Mouse (Mus musculus) retina, postnatal 7 days (tissue): ENCODE measurements around the gene Tbc1d9b.

ENCODE experiments used
- DNase-seq: peaks from one replicate; pipeline ENCODE4 v3.0.0-alpha.2; 2012; ENCODE audit warnings: low read depth, low spot score

The Tbc1d9b gene

DNA sequence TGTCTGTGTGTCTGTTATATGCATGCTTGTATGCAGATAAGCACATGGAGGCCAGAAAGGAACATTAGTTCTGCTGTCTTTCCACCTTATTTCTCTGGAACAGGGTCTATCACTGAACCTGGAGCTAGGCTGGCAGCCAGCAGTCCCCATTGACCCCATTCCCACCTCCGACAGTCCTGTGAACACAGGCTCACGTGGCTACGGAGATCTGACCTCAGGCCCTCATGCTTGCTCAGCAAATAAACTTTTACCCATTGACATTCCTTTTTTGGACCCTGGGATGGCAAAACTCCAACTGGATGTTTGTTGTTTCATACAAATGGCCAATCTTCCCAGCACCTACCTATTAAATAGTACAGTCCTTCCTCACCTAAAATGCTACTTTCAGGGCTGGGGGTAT, 45.2 kb downstream of the Tbc1d9b start:
- DNase-seq: no peak

DNA sequence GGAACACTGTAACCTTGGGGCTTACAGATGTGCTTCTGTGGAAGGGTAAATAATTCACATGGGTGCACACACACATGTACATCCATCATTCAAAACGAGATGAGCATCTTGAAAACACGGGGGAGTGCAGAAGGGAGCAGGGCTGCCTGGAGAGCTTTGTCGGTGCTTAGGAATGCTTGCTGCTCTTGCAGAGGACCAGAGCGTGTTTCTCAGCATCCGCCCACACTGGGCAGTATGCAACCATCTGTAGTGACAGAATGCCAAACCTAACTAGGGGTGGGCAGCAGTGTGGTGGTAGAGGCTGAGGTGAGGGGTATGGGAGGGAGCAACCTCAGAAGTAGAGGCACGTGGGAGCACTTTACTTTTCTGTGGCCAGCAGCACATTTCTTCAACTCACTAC, 45.9 kb downstream of the Tbc1d9b start:
- DNase-seq: no peak

DNA sequence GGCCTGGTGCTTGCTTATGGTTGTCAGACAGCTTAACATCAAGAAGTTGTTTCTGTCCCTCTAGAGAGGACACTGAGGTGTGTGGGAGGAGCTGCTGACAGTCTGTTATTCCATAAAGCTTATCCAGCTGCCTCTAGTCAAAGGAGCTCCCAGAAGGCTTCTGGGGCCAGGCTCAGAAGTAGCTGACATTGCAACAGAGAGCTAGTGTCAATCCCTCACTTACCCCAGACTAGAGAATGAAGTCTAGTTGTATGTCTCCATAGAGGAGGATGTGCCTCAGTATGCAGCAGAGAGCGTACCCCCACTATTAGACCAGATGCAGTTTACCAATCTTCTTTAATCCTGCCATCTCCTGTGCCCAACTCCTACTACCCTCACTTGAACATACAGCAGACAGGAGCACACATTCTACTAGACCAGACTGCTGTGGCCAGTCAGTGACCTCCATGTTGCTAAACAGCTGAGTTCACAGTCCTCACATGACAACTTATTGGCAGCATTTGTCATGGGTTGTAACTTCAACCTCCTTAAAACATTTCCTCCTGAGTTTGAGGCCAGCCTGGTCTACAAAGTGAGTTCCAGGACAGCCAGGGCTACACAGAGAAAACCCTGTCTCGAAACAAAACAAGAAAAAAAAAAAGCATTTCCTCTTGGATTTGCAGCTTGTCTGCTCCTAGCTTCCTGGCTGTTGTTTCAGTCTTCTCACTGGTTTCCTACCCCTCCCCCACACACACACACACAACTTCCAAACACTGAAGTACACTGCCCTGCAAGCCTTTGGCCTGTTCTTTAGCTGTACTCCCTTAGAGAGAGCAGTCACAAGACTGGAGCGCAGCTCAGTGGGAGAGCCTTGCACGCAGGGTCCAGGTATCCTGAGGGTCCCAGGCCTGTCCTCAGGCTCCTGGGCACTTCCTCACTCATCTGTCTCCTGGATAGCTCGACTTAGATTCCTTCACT, 47.6 kb downstream of the Tbc1d9b start:
- DNase-seq: no peak

DNA sequence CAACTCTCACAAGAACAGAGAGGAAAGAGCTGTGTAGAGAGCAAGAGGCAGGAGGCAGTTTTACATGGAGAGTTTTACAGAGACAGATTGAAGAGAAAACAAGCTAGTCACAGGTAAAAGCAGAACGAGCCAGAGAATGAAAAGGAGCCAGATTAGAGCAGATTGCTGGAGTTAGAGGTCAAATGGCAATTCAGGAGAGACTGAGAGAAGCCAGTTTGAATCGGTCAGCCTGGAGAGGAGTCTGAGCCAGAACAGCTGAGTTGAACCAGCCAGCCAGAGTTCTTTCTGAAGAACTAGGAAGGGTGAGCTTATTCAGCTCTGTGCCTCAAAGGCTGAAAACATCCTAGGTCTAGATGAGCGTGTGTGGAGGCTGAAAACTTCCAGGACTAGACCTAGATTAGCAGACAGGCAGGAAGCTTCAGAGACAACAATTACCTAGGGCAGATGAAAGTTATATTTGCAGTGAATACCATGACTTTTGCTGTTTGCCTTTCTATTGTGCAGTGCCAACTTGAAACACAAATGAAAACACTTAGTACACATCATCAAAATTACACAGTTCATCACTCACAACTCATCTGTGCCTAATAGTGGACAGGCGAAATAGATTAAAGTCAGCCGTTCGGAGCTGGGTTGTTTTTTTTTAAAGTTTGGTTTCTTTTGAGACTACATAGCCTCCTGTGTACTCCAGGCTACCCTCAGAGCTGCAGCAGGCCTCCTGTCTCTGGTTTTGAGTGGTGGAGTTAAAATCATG, 49.5 kb downstream of the Tbc1d9b start:
- DNase-seq: no peak

DNA sequence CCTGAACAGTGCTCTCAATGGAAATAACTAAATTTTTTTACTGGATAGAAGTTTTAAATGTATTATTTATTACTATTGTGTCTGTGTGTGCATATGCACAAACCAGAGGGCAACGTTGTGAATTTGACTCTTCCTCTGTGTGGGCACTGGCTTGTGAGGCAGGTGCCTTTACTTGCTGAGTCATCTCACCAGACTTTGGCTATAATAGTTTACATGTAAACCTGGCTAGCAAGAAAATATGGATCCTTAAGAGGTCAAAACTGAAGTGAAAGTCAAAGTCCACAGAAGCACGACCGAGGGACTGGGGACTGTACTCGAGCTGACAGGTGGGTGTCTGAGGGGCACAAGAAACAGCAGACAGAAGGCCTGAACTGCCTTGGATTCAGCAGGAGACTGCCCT, 51.5 kb downstream of the Tbc1d9b start:
- no peak for DNase-seq

DNA sequence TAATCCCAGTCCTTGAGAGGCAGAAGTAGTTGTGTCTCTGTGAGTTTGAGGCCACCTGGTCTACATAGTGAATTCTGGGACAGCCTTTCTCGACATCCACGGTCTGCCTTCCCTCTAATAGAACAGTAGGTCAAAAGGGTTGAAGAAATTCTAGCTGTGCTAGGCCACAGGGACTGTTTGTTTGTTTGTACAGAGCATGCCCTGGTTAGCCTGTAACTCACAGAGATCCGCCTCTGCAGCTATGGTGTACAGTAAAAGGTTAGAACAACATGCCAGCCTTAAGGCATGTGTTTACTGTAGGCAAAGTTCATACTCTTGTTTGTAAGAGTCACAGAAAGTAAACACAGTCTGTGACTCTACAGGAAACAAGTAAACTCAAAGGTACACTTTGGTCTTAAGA, 53.6 kb downstream of the Tbc1d9b start:
- DNase-seq: no peak

DNA sequence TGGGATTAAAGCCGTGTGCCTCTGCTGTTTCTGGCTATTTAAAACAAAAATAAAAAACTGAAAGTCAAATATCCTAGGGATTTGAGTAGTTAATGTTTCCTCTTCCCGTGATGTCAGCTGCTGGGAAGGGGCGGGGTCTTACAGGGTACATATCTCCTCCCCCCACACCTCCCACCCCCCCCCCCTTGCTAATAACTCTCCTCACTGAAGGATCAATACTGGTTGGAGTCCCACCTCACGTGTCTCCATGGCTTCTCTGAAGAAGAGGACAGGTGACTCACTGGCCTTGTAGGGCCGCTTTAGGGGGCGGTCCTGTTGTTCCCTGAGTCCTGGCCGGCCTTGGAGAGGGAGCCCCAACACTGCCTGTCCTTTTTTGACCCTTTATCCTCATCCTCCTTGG, 57.5 kb downstream of the Tbc1d9b start:
- no peak for DNase-seq

DNA sequence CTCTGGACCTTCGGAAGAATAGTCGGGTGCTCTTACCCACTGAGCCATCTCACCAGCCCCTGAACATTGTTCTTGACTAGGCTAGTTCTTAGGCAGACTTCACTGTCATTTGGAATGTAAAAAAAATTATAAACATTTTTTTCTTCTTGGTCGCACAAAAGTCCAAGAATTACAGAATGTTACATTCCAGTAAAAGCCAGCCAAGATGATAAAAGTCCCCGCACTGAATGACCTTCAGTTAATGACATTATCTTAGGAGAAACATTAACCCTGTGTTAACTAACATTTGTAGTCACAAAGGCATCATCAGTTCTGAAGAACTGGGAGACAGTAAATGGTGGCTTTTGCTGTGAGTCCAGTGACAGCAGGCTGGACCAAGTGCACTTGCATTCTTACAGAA, 59.2 kb downstream of the Tbc1d9b start:
- DNase-seq: no peak

DNA sequence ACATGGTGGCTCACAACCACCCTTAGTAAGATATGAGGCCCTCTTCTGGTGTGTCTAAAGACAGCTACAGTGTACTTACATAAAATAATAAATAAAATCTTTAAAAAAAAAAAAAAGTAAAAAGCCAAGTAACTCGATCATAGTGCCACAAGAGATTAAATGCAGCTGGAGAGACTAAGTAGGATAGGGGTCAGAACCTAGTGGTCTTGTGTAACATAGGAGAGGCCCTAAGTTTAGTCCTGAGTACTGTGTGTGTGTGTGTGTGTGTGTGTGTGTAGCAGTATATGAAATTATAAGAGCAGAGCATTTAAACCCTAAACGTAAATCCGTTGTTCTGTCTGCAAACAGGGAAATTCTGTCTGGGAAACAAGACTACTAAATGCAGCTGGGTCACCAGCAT, 61.1 kb downstream of the Tbc1d9b start:
- no peak for DNase-seq

DNA sequence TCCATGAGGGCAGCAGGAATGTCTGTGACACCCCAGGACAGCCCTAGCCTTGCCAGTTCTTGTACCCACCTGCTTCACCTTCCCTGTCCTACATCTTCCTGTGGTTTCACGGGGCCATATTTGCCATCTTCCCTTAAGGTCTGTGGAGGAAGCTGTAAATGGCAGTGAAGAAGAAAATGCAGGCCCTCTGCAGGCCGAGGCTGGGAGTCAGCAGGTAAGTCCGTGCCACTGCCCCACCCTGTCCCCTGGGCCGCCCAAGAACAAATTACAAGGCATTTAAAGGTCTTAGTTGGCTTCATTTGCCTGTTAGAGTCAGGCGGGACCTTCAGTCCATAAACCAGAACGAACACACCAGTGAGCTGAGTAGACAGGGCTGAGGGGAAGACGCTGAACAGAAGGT, 62.9 kb downstream of the Tbc1d9b start:
- DNase-seq: no peak

DNA sequence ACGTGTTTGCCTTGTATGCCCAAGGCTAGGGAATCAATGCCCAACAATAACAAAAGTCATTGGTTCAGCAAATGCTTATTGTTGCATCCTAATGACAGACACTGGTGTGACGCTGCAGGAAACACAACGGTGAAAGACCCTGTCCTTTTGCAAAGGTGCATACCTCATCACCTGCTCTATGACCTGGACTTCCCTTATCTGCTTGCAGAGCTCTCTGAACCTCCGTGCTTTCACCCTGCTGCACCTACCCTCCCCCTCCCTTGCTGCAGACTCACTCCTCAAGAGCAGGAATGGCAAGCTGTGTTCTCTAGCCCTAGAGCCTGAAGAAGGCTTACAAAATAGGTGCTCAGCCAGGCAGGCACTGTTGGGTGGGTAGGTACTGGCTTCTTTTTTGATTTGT, 63.6 kb downstream of the Tbc1d9b start:
- DNase-seq: no peak

DNA sequence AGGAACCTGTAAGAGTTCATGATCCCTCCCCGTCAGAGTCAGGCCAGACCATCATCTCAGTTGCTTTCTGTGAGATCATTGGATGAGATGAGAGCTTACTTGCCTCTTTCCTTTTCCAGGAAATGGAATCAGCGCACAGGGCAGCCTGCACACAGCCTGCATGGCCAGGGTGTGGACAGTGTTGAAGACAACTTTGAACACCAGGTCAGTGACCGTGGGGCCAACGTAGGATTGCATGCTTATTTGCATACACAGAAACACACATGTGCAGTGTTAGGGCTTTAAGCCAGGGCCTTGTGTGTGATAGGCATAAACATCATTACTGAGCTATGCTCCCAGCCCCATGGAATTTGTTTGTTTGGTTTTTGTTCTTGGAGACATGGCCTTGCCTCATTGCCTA, 66.3 kb downstream of the Tbc1d9b start:
- no peak for DNase-seq

DNA sequence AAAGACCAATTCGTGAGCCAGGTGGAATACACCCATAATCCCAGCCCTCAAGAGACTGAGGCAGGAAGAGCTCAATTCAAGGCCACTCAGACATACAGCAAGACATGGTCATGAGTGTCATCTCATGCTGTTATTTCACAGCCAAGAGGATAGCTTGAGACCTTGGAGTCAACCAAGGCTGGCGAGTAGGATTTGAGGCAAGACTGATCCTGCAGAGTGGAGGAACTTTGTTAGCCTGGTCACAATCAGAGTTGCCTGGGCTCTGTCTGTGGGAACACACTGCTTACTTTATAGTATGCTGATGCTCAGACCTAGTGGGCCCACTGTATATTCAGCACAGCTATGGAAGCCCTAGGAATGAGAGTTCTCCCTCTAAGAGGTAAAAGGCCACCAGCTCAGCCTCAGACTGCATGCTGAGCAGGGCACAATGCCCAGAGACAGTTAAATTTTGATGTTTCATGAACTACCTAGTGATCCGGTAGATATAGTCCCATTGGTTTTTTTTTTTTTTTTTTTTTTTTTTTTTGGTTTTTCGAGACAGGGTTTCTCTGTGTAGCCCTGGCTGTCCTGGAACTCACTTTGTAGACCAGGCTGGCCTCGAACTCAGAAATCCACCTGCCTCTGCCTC, 67.1 kb downstream of the Tbc1d9b start:
- DNase-seq: no peak

DNA sequence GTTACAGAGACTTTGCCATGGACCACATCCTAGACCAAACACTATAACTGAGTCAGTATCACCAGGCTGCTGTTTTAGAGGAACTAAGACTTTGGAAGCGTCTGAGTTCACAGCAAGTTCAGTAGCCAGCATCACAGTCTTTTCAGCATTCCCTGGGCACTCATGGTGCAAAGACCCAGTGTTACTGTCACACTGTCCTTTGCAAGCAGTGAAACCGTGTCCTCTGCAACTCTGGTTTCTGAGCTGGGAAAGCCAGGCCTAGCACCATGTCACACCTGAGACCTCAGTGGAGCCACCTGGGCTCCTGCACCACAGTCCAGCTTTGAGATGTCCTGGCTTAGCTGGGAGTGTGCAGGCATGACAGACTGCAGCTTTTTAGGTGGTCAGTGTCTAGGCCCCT, 67.7 kb downstream of the Tbc1d9b start:
- no peak for DNase-seq

DNA sequence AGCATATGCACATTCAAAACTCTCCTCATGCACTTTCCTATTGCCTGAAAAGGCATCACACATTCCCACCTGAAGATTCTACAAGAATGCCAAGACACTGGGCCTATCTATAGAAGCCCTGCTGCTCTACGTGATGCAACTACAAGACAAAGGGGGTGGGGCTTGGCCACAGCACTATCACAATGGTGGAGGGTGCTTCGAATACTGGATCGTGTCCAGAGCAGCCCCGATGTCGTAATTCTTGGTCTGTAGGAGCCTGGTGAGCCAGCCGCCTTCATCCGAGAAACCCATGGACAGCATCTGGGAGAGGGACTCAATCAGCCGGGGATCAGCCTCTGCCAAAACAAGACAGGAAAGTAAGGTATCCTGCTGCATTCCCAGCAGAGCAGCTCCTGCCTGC, 69.4 kb downstream of the Tbc1d9b start:
- DNase-seq: no peak

DNA sequence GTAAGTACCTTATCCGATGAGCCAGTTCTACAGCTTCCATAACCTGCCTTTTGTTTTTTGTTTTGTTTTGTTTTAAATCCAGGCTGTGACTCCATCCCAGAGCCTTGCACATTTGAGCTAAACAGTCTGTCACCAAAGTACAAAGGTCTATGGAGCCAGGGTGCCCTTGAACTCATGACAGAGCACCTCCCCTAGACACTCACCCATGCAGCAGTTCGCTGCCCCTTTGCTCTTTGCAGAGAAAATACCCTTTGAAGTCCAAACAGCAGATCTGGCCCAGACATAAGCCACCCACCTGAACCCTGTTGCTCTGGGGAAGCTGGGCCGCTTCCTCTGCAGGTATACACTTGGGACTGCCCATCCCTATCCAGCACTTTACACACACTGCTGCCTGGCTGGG, 70.4 kb downstream of the Tbc1d9b start:
- DNase-seq: no peak

DNA sequence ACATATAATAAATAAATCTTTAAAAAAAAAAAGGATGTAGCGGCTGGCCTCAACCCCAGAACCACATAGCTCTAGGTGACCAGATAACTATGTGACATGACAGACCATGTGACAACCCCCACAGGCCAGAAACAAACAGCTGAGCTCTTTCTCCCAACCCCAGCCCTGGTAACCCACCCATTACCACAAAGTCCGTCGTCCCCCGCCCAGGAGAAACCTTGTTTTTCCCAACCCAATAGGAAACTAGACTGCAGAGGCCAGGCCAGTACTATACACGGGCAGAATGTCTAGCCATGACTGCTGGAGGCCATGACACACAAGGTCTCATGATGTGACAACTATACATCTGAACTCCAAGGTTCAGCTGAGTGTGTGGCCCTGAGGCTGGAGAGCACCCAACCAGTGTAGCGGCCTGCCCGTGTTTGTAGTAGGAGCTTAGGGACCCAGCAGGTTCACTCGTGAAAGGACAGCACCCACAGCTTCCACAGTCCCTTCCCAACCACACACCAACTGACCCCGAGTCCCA, 72.2 kb downstream of the Tbc1d9b start:
- DNase-seq: no peak

DNA sequence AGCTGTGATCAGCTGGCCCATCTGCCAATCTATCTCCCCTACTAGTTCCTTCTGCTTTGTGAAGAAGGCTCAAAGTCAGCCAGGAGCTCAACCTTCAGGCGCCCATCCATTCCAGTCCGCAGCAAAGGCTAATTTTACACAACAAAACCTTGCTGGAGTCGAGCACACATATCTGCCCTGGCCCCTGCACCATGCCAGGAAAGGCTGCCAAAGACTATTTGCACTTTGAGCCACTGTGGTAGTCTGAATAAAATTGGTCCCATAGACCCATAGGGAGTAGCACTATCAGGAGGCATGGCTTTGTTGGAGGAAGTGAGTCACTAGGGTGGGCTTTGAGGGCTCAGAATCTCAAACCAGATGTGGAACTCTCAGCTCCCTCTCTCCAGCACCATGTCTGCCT, 74.2 kb downstream of the Tbc1d9b start:
- no peak for DNase-seq

DNA sequence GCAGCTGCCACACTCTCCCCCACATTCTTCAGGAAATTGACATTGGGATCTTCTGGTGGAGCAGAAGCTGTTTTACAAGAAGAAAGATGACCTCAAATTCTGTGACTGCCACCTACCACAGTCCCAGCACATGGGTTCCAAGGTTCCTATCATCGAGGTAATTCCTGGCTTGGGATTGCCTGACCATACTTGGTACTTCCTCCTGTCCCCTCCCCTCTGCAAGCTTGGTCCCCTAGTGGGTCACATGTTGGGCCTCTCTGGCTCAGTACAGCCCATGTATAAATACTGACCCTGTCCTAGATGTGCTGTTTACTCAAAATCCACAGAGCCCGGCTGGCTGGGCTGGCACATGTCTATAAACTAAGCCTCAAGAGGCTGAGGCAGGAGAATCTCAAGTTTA, 74.8 kb downstream of the Tbc1d9b start:
- DNase-seq: no peak

DNA sequence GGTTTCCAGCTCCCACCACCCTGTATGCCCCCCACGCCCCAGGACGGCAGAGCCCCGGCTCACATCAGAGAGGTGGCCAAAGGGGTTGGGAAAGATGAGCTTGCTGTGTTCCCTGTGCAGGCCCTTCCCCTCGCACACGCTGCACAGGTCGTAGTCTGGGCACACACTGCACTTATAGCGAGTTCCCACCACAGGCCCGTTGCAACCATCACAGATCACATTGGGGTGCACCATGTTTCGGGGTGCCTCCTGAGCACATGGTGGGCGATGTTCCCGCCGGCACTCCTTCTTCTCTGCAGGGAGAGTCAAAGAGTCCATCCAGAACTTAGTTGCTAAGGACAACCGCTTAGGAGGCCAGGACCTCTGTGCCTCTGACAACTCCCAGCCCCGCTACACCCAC, 76.1 kb downstream of the Tbc1d9b start:
- no peak for DNase-seq

DNA sequence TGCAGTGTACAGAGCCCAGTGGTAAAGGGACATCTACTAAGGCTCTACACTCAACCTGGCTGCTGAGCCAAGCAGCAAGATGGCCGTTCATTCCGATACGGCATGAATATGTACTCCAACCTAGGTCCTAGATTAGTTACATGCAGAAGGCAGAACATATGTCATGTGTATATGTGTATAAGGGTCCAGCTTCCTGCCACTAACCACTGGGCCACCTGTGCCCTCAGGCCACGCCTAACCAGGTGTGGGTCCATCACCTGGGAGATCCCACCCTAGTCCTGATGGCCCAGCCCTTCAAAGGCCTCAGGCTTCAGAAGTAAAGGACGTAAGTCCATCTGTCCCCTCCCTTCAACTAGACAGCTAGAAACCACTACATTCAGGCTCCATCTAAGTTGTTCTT, 76.8 kb downstream of the Tbc1d9b start:
- no peak for DNase-seq

DNA sequence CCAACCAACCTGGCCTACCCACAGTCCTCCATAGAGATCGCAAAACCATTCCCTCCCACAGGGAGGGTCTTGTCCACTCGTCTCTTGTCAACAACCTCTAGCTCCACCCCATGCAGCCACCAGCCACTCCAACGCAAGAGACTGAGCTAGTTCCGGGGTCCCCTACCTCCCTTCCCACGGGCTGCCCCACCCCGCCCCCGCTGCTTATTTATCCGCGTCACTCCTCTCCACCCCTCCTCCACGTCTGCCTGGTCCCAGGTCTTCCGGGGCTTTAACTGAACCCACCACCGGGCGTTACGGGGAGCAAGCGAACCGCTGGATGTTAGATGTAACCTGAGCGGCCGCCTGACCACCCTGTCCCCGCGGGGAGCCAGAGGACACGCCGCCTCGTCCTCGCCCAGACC, 78.9 kb downstream of the Tbc1d9b start:
- DNase-seq: peak; percentile 87
